Mouse (Mus musculus): ENCODE data around the gene Trmt2a. TPM values are rescaled to one million over a fixed set of nuclear protein-coding genes. Genes with fewer than 3 reads are reported as not detected.

The Trmt2a gene
- 88.0 TPM for polyA plus RNA-seq (2017; shearing (Covaris generic))

DNA sequence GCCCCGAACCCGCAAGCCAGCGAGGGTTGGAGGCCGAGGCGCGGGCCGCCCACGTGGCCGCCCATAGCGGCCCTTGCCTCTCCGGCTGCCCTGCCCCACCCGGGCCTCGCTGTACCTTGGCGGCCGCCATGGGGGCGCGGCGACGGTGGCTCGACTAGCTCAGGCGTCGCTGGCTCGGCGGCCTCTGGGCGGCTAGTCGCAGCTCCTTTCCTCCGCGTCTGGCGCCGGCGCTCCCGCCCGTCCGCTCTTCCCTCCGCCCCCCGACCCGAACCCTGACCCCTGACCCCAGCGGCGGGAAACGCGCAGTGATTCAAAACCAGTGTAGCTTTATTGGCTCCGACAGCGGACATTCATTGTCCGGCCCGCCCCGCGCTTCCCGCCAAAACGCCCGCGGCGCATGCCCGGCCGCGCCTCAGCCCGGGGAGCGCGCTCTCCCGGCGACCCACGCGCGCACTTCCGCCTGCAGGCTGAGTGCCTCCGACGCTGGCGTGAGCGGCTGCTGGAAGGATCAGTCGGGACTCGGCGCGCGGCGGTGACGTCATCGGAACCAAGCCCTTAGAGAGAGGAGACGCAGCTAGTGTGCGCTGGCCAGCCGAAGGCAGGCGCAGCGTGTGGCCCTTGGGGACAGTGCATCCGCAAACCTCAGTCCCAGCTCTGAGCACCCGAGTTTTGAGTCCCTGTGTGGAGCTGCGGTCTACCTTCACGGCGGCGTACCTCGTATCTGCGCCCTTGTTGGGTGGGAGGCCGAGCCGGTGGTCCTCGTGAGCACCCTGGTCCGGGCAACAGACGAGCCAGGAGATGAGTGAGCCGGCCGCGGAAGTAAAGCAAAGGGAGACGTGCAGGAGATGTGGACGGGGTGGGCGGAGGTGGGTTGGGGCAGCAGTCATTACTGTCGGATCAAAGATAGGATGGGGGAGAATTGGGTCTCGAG, at the start of gene Trmt2a, which contains the start of gene Ranbp1:
Gene Trmt2a (plus strand): TSS at position 247 of the 931 bp plus-strand sequence.
Gene Ranbp1 (minus strand): TSS at position 300 of the 931 bp plus-strand sequence.

GRCm38 (mm10) chr16:18217579-18217978, 30.9 kb upstream of the Trmt2a start, which contains the start of gene Ccdc188:
Gene Ccdc188, plus strand, starts transcription at chr16:18217879.

GRCm38 (mm10) chr16:18234671-18235388, 13.6 kb upstream of the Trmt2a start, which contains the start of gene Zdhhc8:
Gene Zdhhc8, minus strand, starts transcription at chr16:18235136.

DNA sequence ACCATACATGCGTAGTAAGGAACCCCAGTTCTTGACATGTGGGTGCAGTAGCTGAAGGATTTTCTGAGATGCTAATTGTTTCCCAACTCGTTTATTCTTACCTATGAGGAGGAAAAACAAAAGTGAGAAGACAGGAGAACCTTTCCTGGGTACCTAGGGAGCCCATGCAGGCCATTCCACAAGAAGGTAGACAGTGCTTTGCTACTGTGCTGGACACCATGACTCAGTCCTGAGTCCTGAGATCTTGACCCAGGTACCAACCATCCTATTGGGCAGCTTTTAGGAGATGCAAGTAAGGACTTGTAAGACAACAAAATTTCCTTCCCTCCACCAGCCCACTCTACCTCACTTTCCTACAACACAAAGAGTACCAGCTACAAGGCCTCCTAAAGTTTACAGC, 9.7 kb downstream of the Trmt2a start, which contains the start of gene Gm49776:
Gene Gm49776 (minus strand): TSS at position 101 of the 400 bp plus-strand sequence.

GRCm38 (mm10) chr16:18289067-18289588, 40.6 kb downstream of the Trmt2a start, which contains the start of gene Dgcr8:
Gene Dgcr8, minus strand, starts transcription at chr16:18289246.

Other genes with a start within 250 kb of the Trmt2a start
- 5.4 TPM for gene Dgcr6, start 195.8 kb upstream of the Trmt2a start, polyA plus RNA-seq (2017; shearing (Covaris generic))
- 0.38 TPM for gene Prodh, start 158.5 kb upstream of the Trmt2a start, polyA plus RNA-seq (2017; shearing (Covaris generic))
- gene Rtn4r, start 121.0 kb upstream of the Trmt2a start, polyA plus RNA-seq (2017; shearing (Covaris generic)), result not detected
- not detected for gene Ccdc188, start 30.8 kb upstream of the Trmt2a start, polyA plus RNA-seq (2017; shearing (Covaris generic))
- gene Zdhhc8, start 13.5 kb upstream of the Trmt2a start, polyA plus RNA-seq (2017; shearing (Covaris generic)), result 9.2 TPM
- 155 TPM for gene Ranbp1, start 53 bp downstream of the Trmt2a start, polyA plus RNA-seq (2017; shearing (Covaris generic))
- not detected for gene Gm49776, start 9.6 kb downstream of the Trmt2a start, polyA plus RNA-seq (2017; shearing (Covaris generic))
- 8.3 TPM for gene Dgcr8, start 40.6 kb downstream of the Trmt2a start, polyA plus RNA-seq (2017; shearing (Covaris generic))
- gene Tango2, start 99.4 kb downstream of the Trmt2a start, polyA plus RNA-seq (2017; shearing (Covaris generic)), result 29.2 TPM
- 2.8 TPM for gene Arvcf, start 99.5 kb downstream of the Trmt2a start, polyA plus RNA-seq (2017; shearing (Covaris generic))
- gene Txnrd2, start 177.7 kb downstream of the Trmt2a start, polyA plus RNA-seq (2017; shearing (Covaris generic)), result 25.2 TPM
- gene Comt, start 178.2 kb downstream of the Trmt2a start, polyA plus RNA-seq (2017; shearing (Covaris generic)), result 22.3 TPM